Mouse (Mus musculus) spleen, adult 12 weeks (tissue): ENCODE results near the gene Ttc39b.
A peak's percentile ranks its signal among the peaks of the same experiment; 100 is the strongest.

Experiments
- DNase-seq: peaks from one replicate; pipeline ENCODE4 v3.0.0; 2022; ENCODE audit warnings: low spot score

The Ttc39b gene

GRCm38 (mm10) chr4:83317826-83318348, 6.2 kb downstream of the Ttc39b start:
- DNase-seq = no peak

- no peak for DNase-seq
Measured at GRCm38 (mm10) chr4:83316718-83317117, 7.3 kb downstream of the Ttc39b start.

- no peak for DNase-seq
Measured at GRCm38 (mm10) chr4:83315930-83316329, 8.1 kb downstream of the Ttc39b start.

GRCm38 (mm10) chr4:83314922-83315881, 8.9 kb downstream of the Ttc39b start:
- DNase-seq = peak; percentile 29

GRCm38 (mm10) chr4:83314261-83314793, 9.7 kb downstream of the Ttc39b start:
- no peak for DNase-seq

GRCm38 (mm10) chr4:83312336-83312735, 11.7 kb downstream of the Ttc39b start:
- DNase-seq = no peak

- DNase-seq = no peak
Measured at GRCm38 (mm10) chr4:83311481-83311880, 12.6 kb downstream of the Ttc39b start.

- DNase-seq = no peak
Measured at GRCm38 (mm10) chr4:83310990-83311389, 13.1 kb downstream of the Ttc39b start.

GRCm38 (mm10) chr4:83308914-83309313, 15.1 kb downstream of the Ttc39b start:
- DNase-seq = no peak

GRCm38 (mm10) chr4:83307686-83308469, 16.2 kb downstream of the Ttc39b start:
- DNase-seq = no peak

- no peak for DNase-seq
Measured at GRCm38 (mm10) chr4:83306879-83307278, 17.2 kb downstream of the Ttc39b start.

- DNase-seq = no peak
Measured at GRCm38 (mm10) chr4:83305099-83305498, 19.0 kb downstream of the Ttc39b start.

GRCm38 (mm10) chr4:83302887-83303827, 20.9 kb downstream of the Ttc39b start:
- peak; percentile 26 for DNase-seq

- DNase-seq = no peak
Measured at GRCm38 (mm10) chr4:83302123-83302737, 21.8 kb downstream of the Ttc39b start.

GRCm38 (mm10) chr4:83301713-83302112, 22.3 kb downstream of the Ttc39b start:
- DNase-seq = no peak

- no peak for DNase-seq
Measured at GRCm38 (mm10) chr4:83284768-83285350, 39.2 kb downstream of the Ttc39b start.

GRCm38 (mm10) chr4:83283973-83284767, 39.9 kb downstream of the Ttc39b start:
- no peak for DNase-seq

- DNase-seq = no peak
Measured at GRCm38 (mm10) chr4:83282424-83282823, 41.6 kb downstream of the Ttc39b start.

GRCm38 (mm10) chr4:83279236-83279635, 44.8 kb downstream of the Ttc39b start:
- no peak for DNase-seq

GRCm38 (mm10) chr4:83274241-83274640, 49.8 kb downstream of the Ttc39b start:
- no peak for DNase-seq
